Mouse (Mus musculus) olfactory bulb, adult 2 months (tissue): ENCODE data around the gene Scyl2.

Source experiments
- CTCF ChIP-seq: fragments of 200-500 bp; IDR thresholded peaks from 2 replicates; pipeline ENCODE4 v1.5.1; 2012; ENCODE audit warnings: low read depth, mild to moderate bottlenecking, low read length, moderate library complexity; ENCODE audit not compliant: insufficient read depth
- POLR2A ChIP-seq: fragments of 200-500 bp; IDR thresholded peaks from 2 replicates; pipeline ENCODE4 v1.6.1; 2012; ENCODE audit warnings: mild to moderate bottlenecking, low read depth, low read length, moderate library complexity; ENCODE audit not compliant: insufficient read depth

DNA sequence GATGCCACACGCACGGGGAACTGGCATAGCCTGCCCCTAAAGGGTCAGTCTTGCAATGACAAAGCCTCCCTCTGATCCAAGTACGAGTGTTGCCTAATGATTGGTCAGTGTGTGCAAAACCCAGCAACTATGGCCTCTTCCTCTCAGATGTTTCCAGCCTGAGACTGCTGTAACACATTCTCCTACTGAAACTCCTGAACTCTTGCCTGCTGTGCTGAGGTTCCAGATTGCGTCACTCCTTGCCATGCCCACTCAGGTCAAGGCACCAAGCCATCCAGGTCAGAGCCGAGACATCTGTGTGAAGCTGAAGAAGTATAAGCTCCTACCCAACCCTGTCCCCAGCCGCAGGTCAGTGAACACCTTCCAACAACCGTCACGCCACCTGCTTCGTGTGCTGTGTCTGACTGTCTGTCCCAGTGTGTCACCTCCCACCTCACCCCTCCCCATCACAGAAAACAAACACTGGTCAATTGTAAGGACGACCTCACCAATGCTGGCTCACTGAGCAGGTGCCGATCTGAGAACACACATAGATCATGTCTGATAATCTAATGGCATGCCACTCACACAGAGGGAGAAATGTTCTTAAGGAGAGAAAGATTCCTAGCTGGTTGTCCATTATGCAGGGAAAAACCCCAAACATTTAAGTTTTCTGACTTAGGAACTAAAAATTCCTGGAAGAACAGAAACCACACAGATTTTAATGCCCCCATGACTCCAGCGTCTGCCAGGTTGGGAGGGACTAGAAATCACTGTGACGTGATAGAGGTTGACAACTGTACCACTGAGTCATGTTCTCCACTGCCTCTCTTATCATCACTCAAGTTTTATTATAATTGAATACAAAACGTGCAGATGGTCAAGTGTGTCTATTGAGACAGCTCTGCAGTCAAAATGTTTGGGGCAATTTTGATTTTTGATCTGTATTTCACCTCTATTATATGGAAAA is 36.4 kb upstream of the Scyl2 start:
- TF ChIP-seq CTCF (no peak), POLR2A (no peak)
